Mouse (Mus musculus) left cerebral cortex, postnatal 36 days (tissue): Measurements from ENCODE around the gene Nfkbid. TPM values are rescaled to one million over a fixed set of nuclear protein-coding genes. Genes with fewer than 3 reads are reported as not detected.

Experiments used
- DNase-seq, 2 experiments: peaks; one replicate each; pipeline ENCODE4 v3.0.0; 2021 to 2022; ENCODE audit warnings: low spot score in 2 of 2, mixed read lengths in 1 of 2
- intact Hi-C: fragments of 180-260 bp; cut with DNase I; formaldehyde crosslinking; loops from one replicate; pipeline ENCODE4 v1.15.1; 2025
- total RNA-seq, 2 experiments: library from RNA; stranded (reverse); gene quantifications; 2 replicates each; pipeline ENCODE4 v1.2.3; 2021

Nfkbid gene
- total RNA-seq, 2 experiments from 2014 or later: 2.9 to 3.6 TPM

DNA sequence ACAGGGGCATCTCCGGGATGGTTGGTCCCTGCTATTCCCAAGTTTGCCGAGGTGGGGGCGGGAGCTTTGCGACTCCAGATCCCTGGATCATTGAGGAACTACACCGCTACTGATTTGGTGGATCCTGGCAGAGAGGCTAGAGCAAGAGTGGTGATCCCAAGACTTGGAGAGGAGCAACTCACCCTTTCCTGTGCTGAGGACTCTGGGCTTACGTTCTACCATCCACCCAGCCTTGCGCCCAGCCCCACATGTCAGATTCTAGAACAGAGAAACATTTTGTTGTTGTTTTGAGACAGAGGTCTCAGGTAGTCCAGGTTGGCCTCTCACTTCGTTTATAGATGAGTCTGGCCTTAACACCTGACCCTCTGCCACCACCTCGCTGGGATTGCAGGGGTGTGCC lies 1.0 kb downstream of the Nfkbid start:
- no peak for DNase-seq
- intact Hi-C loops: loop anchor here (2.0 kb wide), 1 partner anchor 50 kb away; no protein-coding TSS in a partner anchor

DNA sequence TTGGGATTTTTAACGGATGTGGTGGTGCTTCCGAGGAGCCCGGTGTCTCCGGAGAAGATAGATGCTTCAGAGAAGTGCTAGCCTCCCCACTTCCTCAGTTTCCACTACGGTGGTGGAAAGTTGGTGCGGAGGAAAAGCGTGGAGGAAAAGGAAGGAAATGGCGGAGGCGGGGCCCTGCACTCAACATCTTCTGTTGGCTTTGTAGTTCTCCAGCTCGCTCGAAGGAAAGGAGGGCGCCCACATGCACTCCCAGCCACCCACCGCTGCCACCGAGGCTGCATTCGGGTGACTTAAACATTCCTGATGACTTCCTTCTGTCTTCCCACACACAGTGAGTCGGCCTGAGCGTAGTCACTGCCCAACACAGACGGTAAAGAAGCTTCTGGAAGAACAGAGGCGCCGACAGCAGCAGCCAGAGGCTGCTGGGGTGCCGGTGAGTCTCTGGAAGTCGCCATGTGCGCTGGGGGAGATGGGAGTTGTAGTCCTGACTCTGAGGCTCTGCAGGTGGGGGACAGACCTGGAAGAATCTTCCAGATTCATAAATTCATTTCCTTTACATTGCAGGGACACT lies 1.6 kb downstream of the Nfkbid start:
- intact Hi-C loops: loop anchor here (1.0 to 2.0 kb wide), 2 partner anchors 50 to 60 kb away; no protein-coding TSS in a partner anchor
- DNase-seq: peak; percentile 66 to 68

DNA sequence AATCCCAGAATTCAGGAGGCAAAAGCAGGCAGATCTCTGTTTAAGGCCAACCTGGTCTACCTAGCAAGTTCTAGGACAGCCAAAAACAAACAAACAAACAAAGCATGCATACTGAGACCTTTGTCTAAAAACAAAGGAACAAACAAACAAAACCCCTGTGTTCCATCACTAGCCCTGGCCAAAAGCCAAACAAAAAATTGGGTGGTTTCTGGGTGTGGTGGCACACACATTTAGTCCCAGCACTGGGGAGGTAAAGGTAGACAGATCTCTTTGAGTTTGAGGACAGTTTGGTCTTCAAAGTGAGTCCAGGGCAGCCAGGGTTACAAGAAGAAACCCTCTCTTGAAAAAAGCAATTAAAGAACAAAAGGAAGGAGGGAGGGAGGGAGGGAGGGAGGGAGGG lies 7.8 kb downstream of the Nfkbid start:
- intact Hi-C loops: no loop called here
- no peak for DNase-seq

DNA sequence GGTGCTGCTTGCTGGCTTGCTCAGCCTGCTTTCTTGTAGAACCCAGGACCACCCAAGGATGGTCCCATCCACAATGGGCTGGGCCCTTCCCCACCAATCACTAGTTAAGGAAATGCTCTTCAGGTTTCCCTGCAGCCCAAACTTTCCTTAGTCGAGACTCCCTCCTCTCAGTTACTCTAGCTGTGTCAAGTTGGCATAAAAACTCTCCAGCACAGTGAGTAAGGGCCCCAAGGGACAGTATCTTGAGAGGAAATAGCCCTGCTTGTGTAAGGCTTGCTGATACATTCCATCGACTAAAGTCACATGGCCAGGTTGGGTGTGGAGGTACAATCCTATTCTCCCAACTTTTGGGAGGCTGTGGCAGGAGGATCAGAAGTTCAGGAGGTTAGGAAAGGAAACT lies 8.7 kb downstream of the Nfkbid start:
- intact Hi-C loops: no loop called here
- DNase-seq: no peak

DNA sequence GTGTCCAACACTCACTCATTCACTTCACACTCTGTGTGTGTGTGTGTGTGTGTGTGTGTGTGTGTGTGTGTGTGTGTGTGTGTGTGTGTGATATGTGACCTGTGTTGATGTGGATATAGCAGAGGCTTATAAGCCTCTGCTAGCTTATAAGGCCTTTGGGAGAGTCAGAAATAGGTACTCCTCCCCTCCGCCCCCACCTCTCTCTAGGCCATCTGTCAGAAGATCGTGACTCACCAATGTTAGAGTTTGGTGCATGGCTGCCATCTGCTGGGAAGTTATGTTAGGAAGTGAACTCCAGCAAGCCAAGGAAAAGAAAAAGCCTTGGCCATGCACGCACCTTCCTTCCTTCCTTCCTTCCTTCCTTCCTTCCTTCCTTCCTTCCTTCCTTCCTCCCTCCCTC lies 10.3 kb downstream of the Nfkbid start:
- peak; percentile 80 to 85 for DNase-seq
- intact Hi-C loops: loop anchor here (2.0 kb wide), 2 partner anchors 59 to 95 kb away; no protein-coding TSS in a partner anchor

DNA sequence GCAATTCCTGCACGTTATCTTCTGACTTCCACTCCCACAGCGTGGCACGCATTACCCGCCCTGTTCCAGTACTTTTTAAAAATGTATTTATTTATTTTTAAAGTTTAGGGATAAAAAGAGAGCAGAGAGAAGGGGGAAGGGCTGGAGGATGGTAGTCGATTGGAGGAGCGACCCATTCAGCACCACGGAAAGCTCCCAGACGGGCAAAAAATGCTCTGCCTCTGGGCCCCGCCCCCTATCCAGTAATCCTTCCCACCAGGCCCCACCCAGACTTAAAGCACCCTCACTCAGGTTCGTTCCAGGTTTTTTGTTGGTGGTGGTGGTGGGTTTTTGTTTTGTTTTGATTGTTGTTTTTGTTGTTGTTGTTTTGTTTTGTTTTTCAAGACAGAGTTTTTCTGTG lies 12.7 kb downstream of the Nfkbid start:
- DNase-seq: no peak
- intact Hi-C loops: no loop called here

DNA sequence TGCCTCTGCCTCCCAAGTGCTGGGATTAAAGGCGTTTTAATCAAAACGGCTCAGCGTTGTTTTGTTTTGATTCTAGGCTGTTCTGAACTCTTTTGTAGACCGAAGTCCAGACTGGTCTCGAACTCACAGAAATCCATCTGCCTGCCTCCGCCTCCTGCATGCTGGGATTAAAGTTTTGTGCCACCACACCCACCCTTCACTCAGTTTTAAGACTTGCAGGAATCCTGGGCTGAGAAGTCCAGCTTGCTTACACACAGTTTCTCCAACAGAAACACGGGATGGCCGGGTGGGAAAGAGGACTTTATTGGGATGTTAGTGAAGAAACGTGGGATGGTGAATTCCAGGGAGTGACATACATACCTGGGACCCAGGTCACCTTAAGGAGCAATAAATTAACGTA lies 13.2 kb downstream of the Nfkbid start:
- intact Hi-C loops: no loop called here

DNA sequence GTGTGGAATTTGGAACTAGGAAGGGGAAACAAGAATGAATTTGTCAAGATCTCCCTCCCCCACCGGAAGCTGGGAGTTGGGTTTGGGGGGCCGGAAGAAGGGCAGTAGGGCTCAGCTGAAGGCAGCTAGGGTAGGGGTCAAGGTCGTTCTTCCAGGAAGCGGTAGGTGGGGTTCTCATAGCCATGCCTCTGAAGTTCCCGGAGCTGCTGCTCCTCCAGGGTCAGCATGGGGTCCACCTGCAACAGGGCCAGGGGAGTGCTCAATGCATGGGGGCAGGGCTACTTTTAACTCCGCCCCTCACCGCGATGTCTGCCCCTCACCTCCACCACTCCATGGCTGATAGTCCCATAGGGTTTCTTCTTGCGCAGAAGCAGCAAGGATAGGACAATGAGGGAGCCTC lies 13.6 kb downstream of the Nfkbid start:
- intact Hi-C loops: no loop called here
- DNase-seq: no peak

More for the DNA sequence above, 13.2 kb downstream of the Nfkbid start:
- no peak for DNase-seq

DNA sequence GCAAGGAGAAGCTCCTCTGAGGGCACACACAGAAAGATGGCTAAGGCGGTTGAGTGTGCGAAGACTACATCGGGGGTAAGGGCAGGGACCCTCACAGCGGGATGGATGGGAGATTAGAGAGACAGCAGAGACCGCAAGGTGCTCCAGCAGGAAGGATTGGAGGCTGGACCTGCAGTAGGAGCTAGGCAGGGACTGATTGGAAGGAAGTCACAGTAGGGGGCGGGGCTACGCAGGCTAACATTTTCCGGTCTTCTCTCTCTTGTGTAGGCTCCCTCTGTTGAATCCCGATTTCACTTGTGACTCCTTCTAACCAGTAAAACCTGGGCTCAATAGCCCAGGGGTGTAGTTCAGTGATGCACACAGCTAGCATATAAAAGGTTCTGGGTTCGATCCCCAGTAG lies 15.3 kb downstream of the Nfkbid start:
- intact Hi-C loops: no loop called here
- DNase-seq: no peak

DNA sequence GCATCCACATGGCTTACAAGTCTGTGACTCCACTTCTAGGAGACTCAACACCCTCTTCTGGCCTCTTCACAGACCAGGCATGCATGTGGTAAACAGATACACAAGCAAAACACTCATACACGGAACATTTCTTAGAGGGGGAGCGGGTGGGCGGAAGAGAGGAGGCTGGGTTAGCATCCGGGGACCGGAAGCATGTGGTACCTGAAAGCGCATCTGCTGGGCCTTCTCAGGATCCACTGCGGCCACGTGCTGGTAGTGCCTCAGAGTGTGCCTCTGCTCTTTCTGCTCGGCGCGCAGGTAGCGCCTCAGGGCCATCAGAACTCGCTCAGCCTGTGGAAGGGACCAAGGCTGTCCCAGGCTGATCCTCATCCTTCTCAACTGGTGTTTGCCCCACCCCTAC lies 18.2 kb downstream of the Nfkbid start:
- intact Hi-C loops: loop anchor here (5.0 to 10.0 kb wide), 2 partner anchors 53 to 95 kb away; partner anchors contain the start of genes Arhgap33 and Prodh2
- DNase-seq: no peak

DNA sequence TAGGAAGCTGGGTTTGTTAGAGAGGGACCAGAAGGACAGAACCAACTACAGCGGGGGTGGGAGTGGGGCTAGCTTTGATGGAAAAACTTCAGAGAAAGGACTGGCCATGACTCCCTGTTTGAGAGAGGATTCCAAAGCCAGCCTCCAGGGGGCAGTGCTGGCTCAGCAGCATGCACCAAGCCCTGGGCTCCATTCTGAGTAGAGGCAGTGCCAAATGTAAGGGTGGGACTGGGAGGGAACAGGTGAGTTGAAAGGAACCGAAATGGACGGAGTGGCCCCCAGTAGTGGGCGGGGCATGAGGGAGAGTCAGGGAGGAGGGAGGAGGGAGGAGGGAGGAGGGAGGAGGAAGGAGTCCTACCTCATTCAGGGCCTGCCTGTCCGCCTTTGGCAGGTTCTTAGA lies 19.2 kb downstream of the Nfkbid start:
- intact Hi-C loops: loop anchor here (5.0 to 10.0 kb wide), 2 partner anchors 52 to 94 kb away; partner anchors contain the start of genes Arhgap33 and Prodh2
- peak; percentile 56 to 60 for DNase-seq

DNA sequence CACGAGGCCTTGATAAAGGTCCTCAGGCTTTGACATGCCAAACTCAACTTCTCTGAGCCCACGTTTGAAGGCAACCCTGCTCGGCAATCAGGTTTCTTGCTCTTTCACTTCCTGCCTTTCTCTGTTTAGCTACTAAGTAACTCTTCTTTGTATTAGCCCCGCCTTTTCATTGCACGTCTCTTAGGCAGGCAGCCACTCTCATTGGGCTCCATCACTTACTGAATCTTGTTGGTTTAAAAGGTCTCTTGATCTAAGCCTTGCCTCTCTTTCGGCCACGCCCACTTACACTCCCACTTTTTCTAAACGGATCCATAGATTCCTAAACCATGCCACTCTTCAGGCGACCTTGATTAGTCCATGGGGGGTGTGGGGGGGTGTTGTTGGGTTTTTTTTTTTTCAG lies 22.2 kb downstream of the Nfkbid start:
- intact Hi-C loops: loop anchor here (2.0 to 10.0 kb wide), 4 partner anchors 29 to 119 kb away; partner anchors contain the start of genes Arhgap33, Gm49396, Prodh2 and Psenen
- no peak for DNase-seq

DNA sequence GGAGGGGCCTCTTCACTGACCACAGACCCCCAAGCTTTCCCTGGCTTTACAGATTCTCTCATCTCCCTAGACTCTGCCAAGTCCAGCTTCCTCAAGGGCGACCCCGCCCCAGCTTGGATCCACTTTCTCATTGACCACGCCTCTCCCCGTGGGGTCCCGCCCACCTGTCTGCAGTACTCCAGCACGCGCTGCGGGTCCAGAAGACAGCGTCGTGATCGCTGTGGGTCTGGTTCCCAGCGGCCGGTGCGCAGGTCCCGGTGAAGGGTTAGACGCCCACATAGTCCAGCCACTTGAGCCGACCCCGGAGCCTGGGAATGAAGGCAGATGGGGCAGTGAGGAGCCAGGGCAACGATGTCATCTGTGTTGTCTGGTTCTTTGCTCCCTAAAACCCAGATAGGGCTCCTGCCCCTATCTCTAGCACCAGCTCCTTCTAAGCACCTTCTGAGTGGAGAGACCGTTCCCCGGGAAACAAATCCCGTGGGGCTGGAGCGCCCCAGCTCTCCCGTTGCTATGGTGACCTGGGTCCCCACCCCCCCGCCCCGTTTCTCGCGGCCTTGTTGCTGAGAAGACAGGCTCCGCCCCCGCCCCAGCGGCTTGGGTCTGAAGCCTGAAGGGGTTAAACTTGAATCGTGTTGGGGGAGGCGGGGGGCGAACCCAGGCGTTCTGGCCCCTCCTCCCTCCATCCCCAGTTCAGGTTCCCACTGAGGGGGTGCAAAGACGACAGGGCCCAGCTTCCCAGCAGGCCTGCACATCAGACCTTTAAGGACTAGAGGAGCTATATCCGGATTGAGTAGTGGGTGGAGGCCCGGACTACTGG lies 22.8 kb downstream of the Nfkbid start:
- peak; percentile 61 to 80 for DNase-seq
- intact Hi-C loops: loop anchor here (5.0 to 10.0 kb wide), 2 partner anchors 48 to 90 kb away; partner anchors contain the start of genes Arhgap33 and Prodh2

DNA sequence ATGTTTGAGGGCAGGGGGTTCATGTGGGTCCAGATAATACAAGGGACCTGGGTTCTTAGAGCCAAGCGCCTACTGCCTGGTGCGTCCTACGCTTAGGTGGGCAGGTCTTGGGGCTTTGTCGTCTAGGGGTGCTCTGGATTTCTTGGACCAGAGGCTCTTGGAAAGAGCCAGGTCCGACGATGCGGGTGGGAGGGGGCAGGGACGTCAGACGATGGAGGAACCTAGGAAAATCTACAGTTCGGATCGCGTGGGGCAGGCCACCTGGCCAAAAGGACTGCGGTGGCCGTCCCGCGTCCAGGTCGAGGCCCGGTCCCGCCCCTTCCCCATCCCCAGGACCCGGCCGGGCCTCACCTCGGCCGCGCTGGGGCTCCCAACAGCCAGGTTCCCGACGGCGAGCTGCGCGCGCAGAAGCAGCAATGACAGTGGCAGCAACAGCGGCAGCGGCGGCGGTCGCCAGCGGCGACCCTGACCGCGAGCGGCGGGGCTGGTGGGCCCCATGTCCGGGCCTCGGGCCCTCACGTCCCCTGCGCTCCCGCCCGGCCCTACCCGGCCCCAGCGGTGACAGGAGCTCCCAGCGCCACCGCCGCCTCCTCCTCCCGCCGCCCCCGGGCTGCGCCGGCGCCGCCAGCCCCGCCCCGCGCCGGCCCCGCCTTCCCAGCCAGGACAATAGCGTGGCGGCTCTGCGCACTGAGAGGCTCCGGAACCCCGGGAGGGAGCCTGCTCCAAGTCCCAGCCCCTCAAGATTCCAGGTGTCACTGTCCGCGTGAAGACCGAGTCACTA lies 23.6 kb downstream of the Nfkbid start, which contains the start of gene Aplp1:
Aplp1 (minus strand) TSS at position 565 of the 781 bp plus-strand sequence.
- peak; percentile 81 to 92 for DNase-seq
- intact Hi-C loops: loop anchor here (5.0 to 10.0 kb wide), 2 partner anchors 47 to 90 kb away; partner anchors contain the start of genes Arhgap33 and Prodh2

DNA sequence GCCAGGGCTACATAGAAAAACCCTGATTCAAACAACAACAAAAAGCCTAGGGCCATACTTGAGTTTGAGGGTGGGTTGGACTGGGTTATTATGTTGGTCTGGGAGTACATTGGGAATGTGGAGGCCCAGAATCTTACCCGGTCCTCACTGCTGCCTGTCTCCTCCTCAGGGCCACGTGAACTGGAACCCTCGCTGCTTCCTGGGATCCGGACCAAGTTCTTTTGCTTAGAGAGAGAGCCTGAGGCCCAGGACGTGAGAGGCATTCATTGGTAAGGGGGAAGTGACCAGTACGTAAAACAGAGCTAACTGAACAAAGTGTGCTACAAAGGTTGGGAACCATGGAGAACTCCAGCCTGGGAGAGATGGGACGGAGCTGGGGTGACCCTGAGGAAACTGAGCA lies 28.7 kb downstream of the Nfkbid start:
- intact Hi-C loops: no loop called here
- no peak for DNase-seq

DNA sequence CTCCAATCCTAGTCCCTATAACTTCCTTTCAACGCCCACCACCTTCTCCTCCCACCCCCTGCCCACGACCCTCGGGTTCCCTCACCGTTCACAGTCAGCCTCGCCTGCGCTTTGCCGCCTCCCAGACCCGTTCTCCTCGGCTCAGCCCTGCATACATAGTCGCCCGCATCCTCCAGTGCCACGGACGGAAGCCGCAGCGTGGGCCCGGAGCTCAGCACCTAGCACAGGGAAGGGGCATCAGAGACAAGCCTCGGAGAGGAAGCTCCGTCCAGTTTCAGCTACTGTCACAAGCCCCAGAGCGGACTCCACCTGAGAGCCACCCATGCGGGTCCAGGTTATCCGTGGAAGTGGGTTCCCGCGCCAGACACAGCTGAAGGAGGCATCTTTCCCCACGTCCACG lies 31.8 kb downstream of the Nfkbid start:
- intact Hi-C loops: no loop called here
- no peak for DNase-seq

DNA sequence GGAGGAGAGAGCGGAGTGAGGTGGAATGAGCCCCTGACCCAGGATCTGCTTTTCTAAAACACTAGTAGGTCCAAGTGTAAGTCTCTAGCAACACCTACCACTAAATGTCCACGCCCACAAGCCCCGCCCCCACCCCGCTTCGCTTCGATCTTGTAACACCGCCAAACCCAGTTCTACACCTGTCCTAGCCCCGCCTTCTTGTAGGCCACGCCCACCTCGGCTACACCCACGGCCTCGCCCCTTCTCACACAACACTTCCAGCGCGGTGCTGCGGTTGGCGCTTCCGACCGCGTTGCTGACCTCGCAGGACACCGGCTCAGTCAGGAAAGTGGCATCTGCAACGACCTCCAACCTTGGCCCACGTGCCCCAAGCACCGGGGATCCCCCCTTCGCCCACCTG lies 32.2 kb downstream of the Nfkbid start:
- DNase-seq: no peak
- intact Hi-C loops: no loop called here

DNA sequence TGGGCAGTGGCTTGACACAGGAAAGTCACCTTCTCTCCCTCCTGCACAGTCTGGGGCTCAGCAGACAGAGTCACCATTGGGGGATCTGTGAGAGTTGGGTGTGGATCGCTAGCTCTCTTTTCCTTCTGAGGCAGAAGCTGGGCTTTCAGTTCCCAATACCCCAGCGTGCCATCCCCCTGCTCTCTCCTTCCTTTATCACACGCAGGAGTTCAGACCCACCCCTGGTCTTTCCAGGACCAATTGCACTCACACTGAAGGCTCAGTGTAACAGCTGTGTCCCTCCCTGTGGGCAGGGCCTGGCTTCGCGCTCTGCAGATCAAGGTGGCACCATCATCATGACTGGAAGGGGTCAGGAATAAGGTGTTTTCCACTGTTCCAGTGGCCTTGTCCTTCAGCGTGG lies 32.7 kb downstream of the Nfkbid start:
- no peak for DNase-seq
- intact Hi-C loops: no loop called here

DNA sequence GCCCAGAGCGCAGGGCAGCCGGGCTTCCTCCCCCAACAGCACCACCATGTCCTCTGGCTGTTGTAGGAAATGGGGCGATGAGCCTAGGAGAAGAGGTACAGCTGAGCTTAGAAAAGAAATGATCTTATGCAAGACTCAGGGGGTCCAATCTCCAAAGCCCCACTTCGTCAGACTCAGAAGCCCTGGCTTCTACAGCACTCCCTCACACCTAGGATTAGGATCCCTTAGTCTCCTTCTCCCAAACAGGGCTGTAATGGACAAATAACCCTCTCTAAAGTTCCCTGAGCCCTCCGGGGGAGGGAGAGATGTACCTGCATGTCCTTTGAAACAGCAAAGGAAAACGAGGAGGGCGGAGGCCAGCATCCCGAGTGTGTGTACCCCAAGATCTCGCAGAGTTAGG lies 35.0 kb downstream of the Nfkbid start:
- intact Hi-C loops: no loop called here
- DNase-seq: no peak
